Mouse (Mus musculus) lung, postnatal 0 days (tissue): ENCODE data around the gene Fam81b.

ENCODE experiments used
- CTCF ChIP-seq: IDR thresholded peaks from 2 replicates; pipeline ENCODE4 v1.5.1; 2016; ENCODE audit warnings: antibody characterized with exemption, mild to moderate bottlenecking
- EP300 ChIP-seq: IDR thresholded peaks from 2 replicates; pipeline ENCODE4 v1.6.1; 2016; ENCODE audit warnings: antibody characterized with exemption, mild to moderate bottlenecking, control low read depth

DNA sequence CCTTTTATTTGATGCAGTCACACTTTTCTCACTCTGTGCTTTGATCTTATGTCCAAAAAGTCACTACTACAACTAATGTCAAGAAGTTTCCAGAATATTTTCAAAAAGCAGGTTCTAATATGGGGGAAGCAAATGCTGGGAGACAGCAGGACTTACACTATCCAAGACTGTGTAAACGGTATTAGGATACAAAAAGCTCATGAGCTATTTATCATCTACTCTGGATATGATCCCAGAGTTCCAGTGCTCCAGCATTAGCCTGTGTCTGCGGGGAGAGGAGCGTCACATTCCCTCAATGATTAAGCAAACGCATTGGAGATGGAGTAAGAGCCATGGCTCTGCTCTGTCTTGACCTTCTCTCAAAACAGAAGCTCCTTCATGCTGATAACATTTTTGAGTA is 104.9 kb downstream of the Fam81b start:
- TF ChIP-seq EP300 (no peak), CTCF (no peak)
